Mouse (Mus musculus) stomach, postnatal 0 days (tissue): ENCODE data around the gene Epb41l2. TPM values are rescaled to one million over a fixed set of nuclear protein-coding genes. Genes with fewer than 3 reads are reported as not detected.

ENCODE experiments used
- ATAC-seq: fragments of 200-750 bp; cut with Nextera tagmentation; 2 replicates; pipeline ENCODE4 v1.8.0; 2017; ENCODE audit not compliant: low FRiP score, low TSS enrichment
- DNase-seq: peaks from one replicate; pipeline ENCODE4 v3.0.0-alpha.2; 2016; ENCODE audit warnings: low spot score
- H3K27ac ChIP-seq: fragments of 300-500 bp; sonication (generic); replicated peaks from 2 replicates; pipeline ENCODE4 v1.5.1; 2014; ENCODE audit warnings: mild to moderate bottlenecking, control low read depth
- H3K27me3 ChIP-seq: fragments of 300-500 bp; sonication (generic); 2 replicates; pipeline ENCODE4 v1.6.1; 2014; ENCODE audit warnings: low read length; ENCODE audit not compliant: control insufficient read depth, insufficient read depth
- H3K36me3 ChIP-seq: fragments of 300-500 bp; sonication (generic); 2 replicates; pipeline ENCODE4 v1.6.1; 2014; ENCODE audit warnings: low read length, mixed read lengths; ENCODE audit not compliant: control insufficient read depth, insufficient read depth
- H3K4me1 ChIP-seq: fragments of 300-500 bp; sonication (generic); replicated peaks from 2 replicates; pipeline ENCODE4 v1.6.1; 2014; ENCODE audit warnings: antibody characterized with exemption; ENCODE audit not compliant: control insufficient read depth, insufficient read depth
- H3K4me2 ChIP-seq: fragments of 300-500 bp; sonication (generic); replicated peaks from 2 replicates; pipeline ENCODE4 v1.6.1; 2014; ENCODE audit warnings: low read depth, mild to moderate bottlenecking, control low read depth, moderate library complexity
- H3K4me3 ChIP-seq: fragments of 300-500 bp; sonication (generic); 2 replicates; pipeline ENCODE4 v1.5.1; 2014; ENCODE audit warnings: low read depth, low read length, control low read depth
- H3K9ac ChIP-seq: fragments of 300-500 bp; sonication (generic); 2 replicates; pipeline ENCODE4 v1.6.1; 2014; ENCODE audit warnings: mild to moderate bottlenecking, low read length, control low read depth, mixed read lengths
- H3K9me3 ChIP-seq: fragments of 300-500 bp; sonication (generic); 2 replicates; pipeline ENCODE4 v1.6.1; 2016; ENCODE audit warnings: low read length; ENCODE audit not compliant: control insufficient read depth
- CTCF ChIP-seq: IDR thresholded peaks from 2 replicates; pipeline ENCODE4 v1.5.1; 2016; ENCODE audit warnings: antibody characterized with exemption, low read depth, mild to moderate bottlenecking, moderate library complexity
- EP300 ChIP-seq: optimal IDR thresholded peaks from 2 replicates; pipeline ENCODE3; 2016; ENCODE audit warnings: antibody characterized with exemption
- WGBS: fragments of 180-500 bp; shearing (Covaris S2); extraction: QIAGEN DNeasy Blood & Tissue Kit; methylation state at CpG from one replicate; pipeline ENCODE4 v1.1.7; 2014; 5-methylcytosine and 5-hydroxymethylcytosine counted together
- polyA plus RNA-seq: library from polyadenylated mRNA; unstranded; fragments of >200 nt; fragmentation: Nextera tagmentation; extraction: Ambion mirVana; gene quantifications from 2 replicates; pipeline ENCODE4 v1.2.1, GENCODE M21; 2015

Gene Epb41l2
- 18.2 and 19.3 TPM in 2 replicates for polyA plus RNA-seq

GRCm38 (mm10) chr10:25359208-25359958 lies at the start of gene Epb41l2:
Gene Epb41l2, plus strand, starts transcription at chr10:25359798.
- Histone ChIP-seq H3K27ac (peak within 1 kb of the TSS; percentile 87), H3K27me3 (no peaks in the 10 kb centered on the region), H3K4me3 (peak within 1 kb of the TSS; percentile 91), H3K4me2 (peak within 1 kb of the TSS; percentile 80), H3K36me3 (no peaks in the 10 kb centered on the region), H3K9ac (peak within 1 kb of the TSS; percentile 83), H3K9me3 (no peaks in the 10 kb centered on the region), H3K4me1 (0 out of 2 replicates have a peak, but pooled peaks cover 2% of the 10 kb centered on the region)
- DNase-seq (peak; percentile 95), ATAC-seq (peak; percentile 93)
- TF ChIP-seq CTCF (no peak), EP300 (no peak)
- 1% methylated on average over 43 of the region's 55 CpGs for WGBS

GRCm38 (mm10) chr10:25309996-25310395 lies 49.6 kb upstream of the Epb41l2 start:
- TF ChIP-seq EP300 (no peak), CTCF (no peak)
- H3K9me3 ChIP-seq, result no peaks in the 10 kb centered on the region
- WGBS, result 84% methylated on average over 5 of the region's 5 CpGs
- no peak overlapping the region for H3K27ac ChIP-seq
- ATAC-seq, result no peak
- no peaks in the 10 kb centered on the region for H3K4me1 ChIP-seq
- DNase-seq, result no peak
- H3K27me3 ChIP-seq, result no peaks in the 10 kb centered on the region
- H3K36me3 ChIP-seq, result no peaks in the 10 kb centered on the region
- no peak overlapping the region for H3K9ac ChIP-seq
- H3K4me2 ChIP-seq, result no peak overlapping the region
- no peak overlapping the region for H3K4me3 ChIP-seq

- 83% methylated on average over 4 of the region's 4 CpGs for WGBS
- no peak for TF ChIP-seq EP300
- TF ChIP-seq CTCF, result no peak
- H3K27me3 ChIP-seq, result no peaks in the 10 kb centered on the region
Observed at GRCm38 (mm10) chr10:25310736-25311135, 48.9 kb upstream of the Epb41l2 start.

GRCm38 (mm10) chr10:25311554-25312212 lies 47.9 kb upstream of the Epb41l2 start:
- H3K27ac ChIP-seq, result no peak overlapping the region
- TF ChIP-seq CTCF, result no peak
- no peak for TF ChIP-seq EP300
- no peaks in the 10 kb centered on the region for H3K27me3 ChIP-seq
- no peaks in the 10 kb centered on the region for H3K4me1 ChIP-seq
- no peak overlapping the region for H3K4me2 ChIP-seq
- WGBS, result 48% methylated on average over 9 of the region's 9 CpGs
- no peak for ATAC-seq
- H3K4me3 ChIP-seq, result no peak overlapping the region
- no peaks in the 10 kb centered on the region for H3K36me3 ChIP-seq
- DNase-seq, result no peak
- no peaks in the 10 kb centered on the region for H3K9me3 ChIP-seq
- H3K9ac ChIP-seq, result no peak overlapping the region

More at GRCm38 (mm10) chr10:25310736-25311135, 48.9 kb upstream of the Epb41l2 start:
- ATAC-seq, result no peak
- H3K9me3 ChIP-seq, result no peaks in the 10 kb centered on the region
- H3K36me3 ChIP-seq, result no peaks in the 10 kb centered on the region
- H3K4me2 ChIP-seq, result no peak overlapping the region
- DNase-seq, result no peak
- no peaks in the 10 kb centered on the region for H3K4me1 ChIP-seq
- no peak overlapping the region for H3K27ac ChIP-seq
- no peak overlapping the region for H3K9ac ChIP-seq
- H3K4me3 ChIP-seq, result no peak overlapping the region

- DNase-seq, result peak; percentile 19
Observed at GRCm38 (mm10) chr10:25313856-25314584, 45.6 kb upstream of the Epb41l2 start.

More at GRCm38 (mm10) chr10:25313856-25314584, 45.6 kb upstream of the Epb41l2 start:
- no peak for ATAC-seq
- no peaks in the 10 kb centered on the region for H3K27me3 ChIP-seq
- H3K36me3 ChIP-seq, result no peaks in the 10 kb centered on the region
- H3K4me2 ChIP-seq, result peak overlapping the region; percentile 1; the same call in 1 of the 2 replicates
- no peak overlapping the region for H3K27ac ChIP-seq
- H3K4me1 ChIP-seq, result no peaks in the 10 kb centered on the region
- no peak overlapping the region for H3K4me3 ChIP-seq
- no peaks in the 10 kb centered on the region for H3K9me3 ChIP-seq
- WGBS, result 19% methylated on average over 17 of the region's 17 CpGs
- H3K9ac ChIP-seq, result no peak overlapping the region
- TF ChIP-seq EP300, result no peak
